Mouse (Mus musculus) stomach, embryonic 14.5 days (tissue): Measurements from ENCODE around the gene Olfr541. TPM values are rescaled to one million over a fixed set of nuclear protein-coding genes. Genes with fewer than 3 reads are reported as not detected.
"Not testable (repeated sequence)": the region's sequence is repeated elsewhere in the genome, so short reads cannot be mapped to it uniquely, and the experiment has no call there.

Source experiments
- ATAC-seq: fragments of 200-750 bp; cut with Nextera tagmentation; 2 replicates; pipeline ENCODE4 v1.8.0; 2017; ENCODE audit warnings: low read depth, moderate TSS enrichment; ENCODE audit not compliant: insufficient number of reproducible peaks, insufficient read depth, low FRiP score
- H3K27ac ChIP-seq: fragments of 300-500 bp; sonication (generic); 2 replicates; pipeline ENCODE4 v1.5.1; 2014; ENCODE audit warnings: mild to moderate bottlenecking, low read length, moderate library complexity, mixed read lengths
- H3K27me3 ChIP-seq: fragments of 300-500 bp; sonication (generic); 2 replicates; pipeline ENCODE4 v1.6.1; 2014; ENCODE audit warnings: low read length, control low read depth, mixed read lengths; ENCODE audit not compliant: control insufficient read depth, insufficient read depth
- H3K36me3 ChIP-seq: fragments of 300-500 bp; sonication (generic); 2 replicates; pipeline ENCODE4 v1.6.1; 2014; ENCODE audit warnings: mild to moderate bottlenecking, control low read depth, low read length, moderate library complexity, mixed read lengths; ENCODE audit not compliant: control insufficient read depth, insufficient read depth
- H3K4me1 ChIP-seq: fragments of 300-500 bp; sonication (generic); 2 replicates; pipeline ENCODE4 v1.6.1; 2014; ENCODE audit warnings: low read length, control low read depth, mixed read lengths; ENCODE audit not compliant: control insufficient read depth, insufficient read depth
- H3K4me2 ChIP-seq: fragments of 300-500 bp; sonication (generic); replicated peaks from 2 replicates; pipeline ENCODE4 v1.6.1; 2014; ENCODE audit warnings: low read depth, low read length, control low read depth
- H3K4me3 ChIP-seq: fragments of 300-500 bp; sonication (generic); 2 replicates; pipeline ENCODE4 v1.5.1; 2014; ENCODE audit warnings: low read depth, low read length, control low read depth
- H3K9ac ChIP-seq: fragments of 300-500 bp; sonication (generic); replicated peaks from 2 replicates; pipeline ENCODE4 v1.6.1; 2014; ENCODE audit warnings: low read depth, mild to moderate bottlenecking, control low read depth, low read length, moderate library complexity, mixed read lengths
- H3K9me3 ChIP-seq: fragments of 300-500 bp; sonication (generic); 2 replicates; pipeline ENCODE4 v1.6.1; 2016; ENCODE audit warnings: low read depth, low read length, control low read depth; ENCODE audit not compliant: control insufficient read depth
- WGBS: fragments of 180-500 bp; shearing (Covaris S2); extraction: QIAGEN DNeasy Blood & Tissue Kit; methylation state at CpG from one replicate; pipeline ENCODE4 v1.1.7; 2014; 5-methylcytosine and 5-hydroxymethylcytosine counted together
- polyA plus RNA-seq: library from polyadenylated mRNA; unstranded; fragments of >200 nt; fragmentation: Nextera tagmentation; extraction: Ambion mirVana; gene quantifications from 2 replicates; pipeline ENCODE4 v1.2.1, GENCODE M21; 2014

The Olfr541 gene
- polyA plus RNA-seq = not detected in 2 replicates

- Histone ChIP-seq H3K9ac (no peak within 1 kb of the TSS), H3K4me1 (no peaks in the 10 kb centered on the region), H3K27ac (no peak within 1 kb of the TSS), H3K4me3 (no peak within 1 kb of the TSS), H3K9me3 (no peaks in the 10 kb centered on the region), H3K27me3 (no peaks in the 10 kb centered on the region), H3K36me3 (no peaks in the 10 kb centered on the region), H3K4me2 (no peak within 1 kb of the TSS)
- ATAC-seq = no peak
Measured at GRCm38 (mm10) chr7:140696967-140697366, at the start of gene Olfr541. Olfr541 (plus strand) TSS chr7:140697267.

- Histone ChIP-seq H3K9me3 (no peaks in the 10 kb centered on the region), H3K27ac (no peak within 1 kb of the TSS), H3K4me1 (no peaks in the 10 kb centered on the region), H3K36me3 (no peaks in the 10 kb centered on the region), H3K9ac (no peak within 1 kb of the TSS), H3K4me3 (no peak within 1 kb of the TSS), H3K4me2 (no peak within 1 kb of the TSS), H3K27me3 (no peaks in the 10 kb centered on the region)
- ATAC-seq = no peak
- 78% methylated on average over 4 of the region's 4 CpGs for WGBS
Measured at GRCm38 (mm10) chr7:140659630-140660029, 37.4 kb upstream of the Olfr541 start, which contains the start of gene Olfr539. Olfr539 (plus strand) TSS chr7:140659930.

DNA sequence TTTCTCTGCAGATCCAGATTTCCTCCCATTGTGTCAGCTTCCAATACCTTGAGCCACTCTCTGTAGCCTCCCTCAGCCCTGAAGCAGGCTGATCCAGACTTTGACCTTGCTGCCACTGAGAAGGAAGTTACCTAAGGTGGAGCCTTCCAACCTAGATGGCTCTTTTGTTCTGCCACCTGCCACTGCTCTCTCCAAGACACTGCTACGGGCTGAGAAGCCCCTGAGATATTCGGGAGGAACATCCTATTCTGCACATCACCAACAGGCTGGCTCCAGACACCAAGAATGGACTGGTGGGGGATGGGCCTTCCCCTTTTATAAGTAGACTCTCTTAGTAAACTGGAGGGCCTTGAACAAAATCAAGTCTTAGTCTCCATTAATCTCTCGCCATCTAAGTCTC, 26.4 kb upstream of the Olfr541 start:
- not testable (repeated sequence) for H3K4me1 ChIP-seq, H3K9ac ChIP-seq, H3K9me3 ChIP-seq, H3K36me3 ChIP-seq, H3K4me2 ChIP-seq, H3K27me3 ChIP-seq, H3K27ac ChIP-seq, H3K4me3 ChIP-seq, ATAC-seq
- WGBS = 88% methylated on average over 3 of the region's 3 CpGs

GRCm38 (mm10) chr7:140675863-140676262, 21.2 kb upstream of the Olfr541 start:
- Histone ChIP-seq H3K27ac (no peak overlapping the region), H3K4me1 (no peaks in the 10 kb centered on the region), H3K4me2 (0 out of 2 replicates have a peak overlapping the region, but pooled peaks have one; percentile 20), H3K36me3 (no peaks in the 10 kb centered on the region), H3K9ac (no peak overlapping the region), H3K9me3 (no peaks in the 10 kb centered on the region), H3K4me3 (no peak overlapping the region), H3K27me3 (no peaks in the 10 kb centered on the region)
- no peak; the same call in 1 of the 2 replicates for ATAC-seq
- WGBS = 0% methylated on average over 6 of the region's 6 CpGs

DNA sequence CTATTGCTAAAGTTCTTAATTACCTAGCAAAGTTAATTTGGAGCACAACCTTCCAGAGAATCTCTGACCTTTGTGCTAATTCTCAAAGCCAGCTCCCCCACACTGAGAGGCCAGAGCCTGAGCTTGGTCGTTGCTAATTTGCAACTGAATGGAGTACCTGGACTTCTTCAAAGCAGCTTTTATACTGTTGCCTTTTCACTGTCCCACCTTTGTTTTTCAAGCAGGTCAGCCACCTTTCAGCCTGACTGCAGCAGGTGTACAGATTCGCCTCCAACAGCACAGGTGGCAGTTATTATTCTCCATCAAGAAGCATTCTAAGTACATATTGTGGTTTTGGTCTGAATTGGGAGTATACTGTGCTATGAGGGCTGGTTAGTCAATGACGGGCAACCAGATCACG, 17.5 kb upstream of the Olfr541 start:
- not testable (repeated sequence) for H3K4me2 ChIP-seq, H3K9me3 ChIP-seq, H3K9ac ChIP-seq, H3K4me1 ChIP-seq, H3K36me3 ChIP-seq, H3K4me3 ChIP-seq, ATAC-seq, H3K27me3 ChIP-seq, H3K27ac ChIP-seq
- 73% methylated on average over 4 of the region's 4 CpGs for WGBS

DNA sequence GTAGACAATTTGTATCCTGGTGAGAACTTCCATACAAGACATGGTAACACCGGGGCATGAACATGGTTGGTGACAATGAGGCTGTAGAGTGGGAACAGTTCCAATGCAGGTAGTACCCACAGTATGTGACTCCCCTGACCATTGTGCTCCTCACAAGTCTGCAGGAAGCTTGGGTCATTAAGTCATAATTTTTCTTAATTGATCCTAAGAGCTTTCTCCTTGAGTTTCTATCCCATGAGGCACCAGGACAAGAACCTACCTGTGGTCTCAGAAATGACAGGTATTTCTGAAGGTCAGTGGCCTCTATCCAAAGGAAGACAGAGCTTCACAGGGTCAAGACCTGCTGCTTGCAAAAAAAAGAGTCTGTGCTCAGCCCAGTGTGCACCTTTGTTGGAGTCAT, 15.4 kb upstream of the Olfr541 start, which contains the start of gene Olfr45:
Gene Olfr45, plus strand, starts transcription at position 301 of the 400 bp plus-strand sequence.
- H3K4me2 ChIP-seq = no peak within 1 kb of the TSS
- ATAC-seq = no peak
- H3K27ac ChIP-seq = no peak within 1 kb of the TSS
- no peaks in the 10 kb centered on the region for H3K9me3 ChIP-seq
- H3K9ac ChIP-seq = no peak within 1 kb of the TSS
- no peaks in the 10 kb centered on the region for H3K4me1 ChIP-seq
- WGBS = 97% methylated on average over 1 of the region's 1 CpGs
- no peaks in the 10 kb centered on the region for H3K36me3 ChIP-seq
- H3K4me3 ChIP-seq = no peak within 1 kb of the TSS
- no peaks in the 10 kb centered on the region for H3K27me3 ChIP-seq

GRCm38 (mm10) chr7:140706348-140706747, 9.3 kb downstream of the Olfr541 start:
- 70% methylated on average over 2 of the region's 2 CpGs for WGBS
- Histone ChIP-seq H3K9me3 (no peaks in the 10 kb centered on the region), H3K36me3 (no peaks in the 10 kb centered on the region), H3K9ac (no peak overlapping the region), H3K4me2 (no peak overlapping the region), H3K4me3 (no peak overlapping the region), H3K4me1 (no peaks in the 10 kb centered on the region), H3K27ac (no peak overlapping the region), H3K27me3 (no peaks in the 10 kb centered on the region)
- ATAC-seq = no peak

- ATAC-seq = no peak
- H3K27ac ChIP-seq = no peak overlapping the region
- H3K9ac ChIP-seq = no peak overlapping the region
- H3K36me3 ChIP-seq = no peaks in the 10 kb centered on the region
- 81% methylated on average over 6 of the region's 6 CpGs for WGBS
- no peak overlapping the region for H3K4me3 ChIP-seq
- no peaks in the 10 kb centered on the region for H3K27me3 ChIP-seq
- H3K4me2 ChIP-seq = no peak overlapping the region
- no peaks in the 10 kb centered on the region for H3K4me1 ChIP-seq
- no peaks in the 10 kb centered on the region for H3K9me3 ChIP-seq
Measured at GRCm38 (mm10) chr7:140707536-140708284, 10.6 kb downstream of the Olfr541 start.
